Mouse (Mus musculus) G1E (cell line): ENCODE results near the gene Cyp8b1. TPM values are rescaled to one million over a fixed set of nuclear protein-coding genes. Genes with fewer than 3 reads are reported as not detected.

ENCODE experiments used
- ATAC-seq: 2 replicates; pipeline ENCODE4 v1.8.0; 2016; ENCODE audit warnings: mild to moderate bottlenecking; ENCODE audit not compliant: insufficient number of reproducible peaks, poor library complexity, low FRiP score, severe bottlenecking; ENCODE audit errors: extremely low read depth
- DNase-seq: peaks from one replicate; pipeline ENCODE4 v3.0.0; 2012; ENCODE audit warnings: low spot score
- H3K27me3 ChIP-seq: 2 replicates; pipeline ENCODE4 v1.6.1; 2012; ENCODE audit warnings: mild to moderate bottlenecking, low read length, inconsistent platforms; ENCODE audit not compliant: insufficient read depth
- H3K36me3 ChIP-seq: replicated peaks from 2 replicates; pipeline ENCODE3; 2012; ENCODE audit warnings: mild to moderate bottlenecking, inconsistent platforms
- H3K4me1 ChIP-seq: 2 replicates; pipeline ENCODE4 v1.6.1; 2012; ENCODE audit warnings: low read depth, low read length, inconsistent platforms, mixed read lengths; ENCODE audit not compliant: insufficient read depth
- H3K4me3 ChIP-seq: 2 replicates; pipeline ENCODE4 v1.5.1; 2012; ENCODE audit warnings: low read depth, mild to moderate bottlenecking, inconsistent platforms, low read length, moderate library complexity, mixed read lengths
- H3K9me3 ChIP-seq: replicated peaks from 2 replicates; pipeline ENCODE4 v1.6.1; 2012; ENCODE audit warnings: inconsistent platforms
- CTCF ChIP-seq: IDR thresholded peaks from 2 replicates; pipeline ENCODE4 v1.5.1; 2012; ENCODE audit warnings: low read depth, low read length, inconsistent platforms, mixed read lengths
- GATA1 ChIP-seq: IDR thresholded peaks from 2 replicates; pipeline ENCODE4 v1.6.1; 2012; ENCODE audit warnings: borderline replicate concordance, low read length, inconsistent platforms, mixed read lengths
- GATA2 ChIP-seq: IDR thresholded peaks from 2 replicates; pipeline ENCODE4 v1.6.1; 2012; ENCODE audit warnings: low read depth, low read length, inconsistent platforms, borderline replicate concordance
- POLR2AphosphoS5 ChIP-seq: IDR thresholded peaks from 2 replicates; pipeline ENCODE4 v1.6.1; 2012; ENCODE audit warnings: low read depth, low read length, inconsistent platforms; ENCODE audit not compliant: insufficient replicate concordance
- TAL1 ChIP-seq: conservative IDR thresholded peaks from 2 replicates; pipeline ENCODE4 v1.6.1; 2012; ENCODE audit warnings: low read depth, low read length, inconsistent platforms, mixed read lengths
- polyA plus RNA-seq: library from polyadenylated mRNA; stranded (reverse); fragments of >175 nt; gene quantifications from 2 replicates; pipeline ENCODE4 v1.2.3, GENCODE M21; 2012
- total RNA-seq, 2 experiments: library from RNA; stranded (forward) in 1 of 2; stranded (reverse) in 1 of 2; fragments of 200-1000 nt in 1 of 2; fragments of >200 nt in 1 of 2; fragmentation: Nextera tagmentation in 1 of 2; gene quantifications; 2 replicates each; pipeline ENCODE4 v1.2.3; 2014 to 2017

Cyp8b1 gene
- total RNA-seq (2014; fragmentation: Nextera tagmentation) (not detected in 2 replicates), total RNA-seq (2017) (0.12 TPM in 1 of 2 replicates, not detected in the other), polyA plus RNA-seq (not detected in 2 replicates)

- H3K4me1 ChIP-seq: peaks cover 3% of the 10 kb centered on the region
- no peak for DNase-seq
- TF ChIP-seq POLR2AphosphoS5: no peak
- TF ChIP-seq CTCF: no peak
- TF ChIP-seq GATA1: no peak
- TF ChIP-seq GATA2: no peak
- no peak for TF ChIP-seq TAL1
- H3K9me3 ChIP-seq: no peaks in the 10 kb centered on the region
- ATAC-seq: no peak; the same call in 1 of the 2 replicates
- peaks cover 13% of the 10 kb centered on the region for H3K27me3 ChIP-seq
- H3K36me3 ChIP-seq: no peaks in the 10 kb centered on the region
- H3K4me3 ChIP-seq: no peak within 1 kb of the TSS
Observed at GRCm38 (mm10) chr9:121916102-121916501, at the start of gene Cyp8b1. TSS of gene Cyp8b1 (minus strand) at chr9:121916305.

GRCm38 (mm10) chr9:121964941-121965340 lies 48.8 kb upstream of the Cyp8b1 start:
- no peak for TF ChIP-seq GATA1
- TF ChIP-seq CTCF: no peak
- TF ChIP-seq GATA2: no peak
- no peak for TF ChIP-seq POLR2AphosphoS5
- no peak for TF ChIP-seq TAL1
- H3K36me3 ChIP-seq: no peaks in the 10 kb centered on the region
- DNase-seq: no peak
- no peak overlapping the region for H3K4me3 ChIP-seq
- H3K27me3 ChIP-seq: no peaks in the 10 kb centered on the region
- no peak for ATAC-seq
- H3K9me3 ChIP-seq: no peaks in the 10 kb centered on the region
- no peaks in the 10 kb centered on the region for H3K4me1 ChIP-seq

- Histone ChIP-seq H3K9me3 (no peaks in the 10 kb centered on the region), H3K27me3 (no peaks in the 10 kb centered on the region), H3K36me3 (no peaks in the 10 kb centered on the region), H3K4me1 (no peaks in the 10 kb centered on the region), H3K4me3 (no peak overlapping the region)
- DNase-seq (no peak), ATAC-seq (no peak)
- TF ChIP-seq CTCF (no peak), GATA2 (no peak), TAL1 (no peak), POLR2AphosphoS5 (no peak), GATA1 (no peak)
Observed at GRCm38 (mm10) chr9:121959966-121960635, 44.0 kb upstream of the Cyp8b1 start.

- H3K4me3 ChIP-seq: no peak overlapping the region
- no peaks in the 10 kb centered on the region for H3K9me3 ChIP-seq
- TF ChIP-seq TAL1: no peak
- TF ChIP-seq GATA2: no peak
- TF ChIP-seq GATA1: no peak
- TF ChIP-seq POLR2AphosphoS5: no peak
- no peak for TF ChIP-seq CTCF
- peaks cover 7% of the 10 kb centered on the region for H3K27me3 ChIP-seq
- DNase-seq (no peak), ATAC-seq (no peak)
- no peaks in the 10 kb centered on the region for H3K4me1 ChIP-seq
- H3K36me3 ChIP-seq: no peaks in the 10 kb centered on the region
Observed at GRCm38 (mm10) chr9:121952596-121952995, 36.5 kb upstream of the Cyp8b1 start.

- Histone ChIP-seq H3K9me3 (no peaks in the 10 kb centered on the region), H3K4me1 (no peaks in the 10 kb centered on the region), H3K4me3 (no peak overlapping the region), H3K36me3 (no peaks in the 10 kb centered on the region), H3K27me3 (peaks cover 7% of the 10 kb centered on the region)
- no peak for TF ChIP-seq GATA1
- no peak for TF ChIP-seq GATA2
- TF ChIP-seq CTCF: no peak
- no peak for TF ChIP-seq TAL1
- no peak for TF ChIP-seq POLR2AphosphoS5
- no peak for DNase-seq
- ATAC-seq: no peak
Observed at GRCm38 (mm10) chr9:121951114-121951423, 35.0 kb upstream of the Cyp8b1 start.

GRCm38 (mm10) chr9:121950418-121951113 lies 34.5 kb upstream of the Cyp8b1 start, which contains the start of gene Fam198a:
TSS of gene Fam198a (plus strand) at chr9:121950988.
- H3K4me1 ChIP-seq: no peaks in the 10 kb centered on the region
- H3K4me3 ChIP-seq: no peak within 1 kb of the TSS
- H3K9me3 ChIP-seq: no peaks in the 10 kb centered on the region
- no peaks in the 10 kb centered on the region for H3K36me3 ChIP-seq
- TF ChIP-seq POLR2AphosphoS5 (no peak), CTCF (no peak), GATA2 (no peak), TAL1 (no peak), GATA1 (no peak)
- DNase-seq: no peak
- peaks cover 7% of the 10 kb centered on the region for H3K27me3 ChIP-seq
- no peak for ATAC-seq
